Mouse (Mus musculus) retina, embryonic 14.5 days (tissue): ENCODE measurements around the gene Timm44.
"Not testable (repeated sequence)": the region's sequence is repeated elsewhere in the genome, so short reads cannot be mapped to it uniquely, and the experiment has no call there.

Experiments
- DNase-seq: peaks from one replicate; pipeline ENCODE4 v3.0.0-alpha.2; 2015; ENCODE audit warnings: low spot score

The Timm44 gene

DNA sequence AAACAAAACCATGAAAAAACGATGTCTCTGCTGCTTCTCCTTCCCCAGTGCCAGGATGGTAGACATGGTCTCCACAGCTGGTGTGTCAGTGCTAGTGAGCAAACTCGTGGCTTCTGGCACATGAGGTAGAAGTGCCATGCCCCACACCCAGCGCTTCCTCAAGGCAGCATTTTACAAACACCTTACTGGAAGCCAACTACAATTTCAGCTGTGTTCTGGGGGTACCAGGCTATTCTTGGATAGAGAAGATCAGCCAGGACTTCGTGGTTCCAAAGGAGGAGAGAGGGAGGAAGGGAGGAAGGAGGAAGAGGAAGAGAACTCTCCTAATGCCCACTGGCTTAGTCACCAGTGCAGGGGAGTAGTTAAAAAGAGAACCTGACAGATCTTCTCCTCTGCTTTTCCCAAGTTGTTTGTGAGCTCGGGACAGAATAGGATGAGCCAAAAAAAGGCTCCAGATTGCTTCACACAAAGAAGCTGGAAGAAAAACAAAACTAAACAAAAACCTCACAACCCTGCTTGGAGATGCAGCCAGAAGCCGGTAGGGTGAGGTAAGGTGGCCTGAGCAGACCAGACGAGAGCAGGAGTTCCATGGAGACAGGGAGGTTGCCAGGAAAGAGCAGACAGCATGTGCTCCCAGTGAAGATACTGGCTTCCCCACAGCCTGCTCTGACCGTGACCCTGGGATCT is 12.5 kb downstream of the Timm44 start:
- DNase-seq, result no peak

GRCm38 (mm10) chr8:4259805-4260170 is 15.9 kb downstream of the Timm44 start:
- DNase-seq, result no peak

DNA sequence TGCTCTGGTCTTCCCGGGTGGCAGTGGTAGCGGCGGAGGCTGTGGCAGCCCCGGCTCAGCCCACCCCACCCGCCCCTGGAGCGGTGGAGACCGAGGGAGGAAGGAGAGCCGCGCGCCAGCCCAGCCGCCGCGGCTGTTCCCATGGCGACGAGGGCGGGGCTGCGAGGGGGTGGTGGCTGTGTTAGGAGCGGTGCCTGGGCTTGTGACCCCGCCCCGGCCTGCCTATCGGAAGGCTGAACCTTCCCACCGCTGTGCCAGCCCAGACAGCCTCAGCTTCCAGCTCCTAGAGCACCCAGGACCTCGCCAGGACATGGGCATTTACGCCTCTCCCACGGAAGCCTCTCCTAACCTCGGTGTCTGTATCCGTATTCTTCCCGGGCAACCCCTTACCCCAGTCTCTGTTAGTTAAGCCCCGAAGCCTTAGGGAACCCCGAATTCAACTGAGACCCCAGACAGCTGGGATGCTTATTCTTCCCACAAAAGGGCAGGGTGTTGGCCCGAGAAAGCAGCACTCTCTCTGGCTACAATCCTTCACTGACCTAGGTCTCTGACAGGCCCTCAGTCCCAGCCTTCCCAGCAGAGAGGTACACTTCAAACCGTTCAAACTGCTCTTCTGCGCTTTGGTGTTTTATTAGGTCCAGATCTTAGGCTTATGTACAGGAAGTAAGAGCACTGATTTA is 16.4 kb downstream of the Timm44 start, which contains the start of gene Ctxn1:
TSS of gene Ctxn1 (minus strand) at position 150 of the 680 bp plus-strand sequence.
- peak; percentile 97 for DNase-seq

- DNase-seq, result no peak
These were observed 17.0 kb downstream of the Timm44 start for GRCm38 (mm10) chr8:4258678-4259077.

- DNase-seq, result peak; percentile 91
These were observed 17.5 kb downstream of the Timm44 start for GRCm38 (mm10) chr8:4258233-4258632.

DNA sequence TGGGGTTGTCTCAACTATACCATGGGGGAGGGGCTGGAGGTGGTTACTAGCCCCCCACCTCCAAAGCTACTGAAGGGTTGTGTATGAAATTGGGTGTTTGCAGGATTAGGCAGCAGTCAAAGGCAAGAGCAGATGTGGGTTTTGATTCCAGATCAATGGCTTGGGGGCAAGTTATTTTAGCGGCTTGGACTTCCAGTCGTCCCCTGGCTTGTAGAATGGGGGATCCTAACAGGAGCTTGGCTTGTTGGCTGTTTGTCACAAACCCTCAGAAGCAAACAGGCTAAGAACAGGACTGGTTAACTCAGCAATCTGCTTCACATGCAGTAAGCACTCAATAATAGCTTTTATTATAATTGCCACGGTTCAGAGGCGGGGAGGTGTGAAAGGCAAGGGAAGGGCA is 18.4 kb downstream of the Timm44 start:
- no peak for DNase-seq

DNA sequence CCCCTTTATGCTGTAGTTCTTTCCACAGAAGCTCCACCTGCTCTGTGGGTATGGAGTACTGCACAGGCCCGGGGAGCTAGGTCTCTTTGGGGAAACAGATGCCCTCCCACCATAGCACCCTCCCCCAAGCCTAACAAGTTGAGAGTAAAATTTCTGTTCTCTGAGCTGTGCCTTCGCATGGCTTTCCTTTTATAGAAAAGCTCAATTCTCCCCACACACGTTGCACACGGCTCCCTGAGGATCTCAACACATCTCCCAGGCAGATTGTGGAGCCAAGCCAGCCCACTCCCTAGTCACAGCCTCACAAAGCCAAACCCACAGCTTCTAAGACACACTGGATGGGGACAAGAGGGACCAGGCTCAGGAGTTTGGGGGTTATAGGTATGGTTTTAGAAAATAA is 18.8 kb downstream of the Timm44 start:
- no peak for DNase-seq

- not testable (repeated sequence) for DNase-seq
These were observed 20.2 kb downstream of the Timm44 start for GRCm38 (mm10) chr8:4255471-4255870.

DNA sequence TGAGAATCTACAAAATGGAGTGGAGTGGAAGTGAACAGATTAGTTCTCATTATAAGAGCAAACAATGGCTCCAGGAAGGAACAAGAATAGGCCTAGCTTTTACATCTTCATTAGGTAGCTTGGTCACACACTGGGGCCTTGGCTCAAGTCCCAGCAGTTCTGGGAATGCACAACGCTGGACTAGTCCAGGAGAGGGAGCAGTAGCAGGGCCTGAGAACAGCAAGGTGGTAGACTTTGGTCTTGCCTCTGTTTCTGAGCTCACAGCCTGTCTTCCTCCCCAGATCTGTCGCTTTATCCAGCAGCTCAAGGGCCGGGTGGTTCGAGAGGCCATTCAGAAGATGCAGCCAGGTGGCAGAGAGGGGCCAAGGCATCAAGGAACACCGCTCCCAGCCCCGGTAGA is 21.7 kb downstream of the Timm44 start:
- DNase-seq, result no peak

- DNase-seq, result peak; percentile 97
These were observed 22.5 kb downstream of the Timm44 start, which contains the start of gene Snapc2 for GRCm38 (mm10) chr8:4252934-4253841. TSS of gene Snapc2 (plus strand) at chr8:4253080.

DNA sequence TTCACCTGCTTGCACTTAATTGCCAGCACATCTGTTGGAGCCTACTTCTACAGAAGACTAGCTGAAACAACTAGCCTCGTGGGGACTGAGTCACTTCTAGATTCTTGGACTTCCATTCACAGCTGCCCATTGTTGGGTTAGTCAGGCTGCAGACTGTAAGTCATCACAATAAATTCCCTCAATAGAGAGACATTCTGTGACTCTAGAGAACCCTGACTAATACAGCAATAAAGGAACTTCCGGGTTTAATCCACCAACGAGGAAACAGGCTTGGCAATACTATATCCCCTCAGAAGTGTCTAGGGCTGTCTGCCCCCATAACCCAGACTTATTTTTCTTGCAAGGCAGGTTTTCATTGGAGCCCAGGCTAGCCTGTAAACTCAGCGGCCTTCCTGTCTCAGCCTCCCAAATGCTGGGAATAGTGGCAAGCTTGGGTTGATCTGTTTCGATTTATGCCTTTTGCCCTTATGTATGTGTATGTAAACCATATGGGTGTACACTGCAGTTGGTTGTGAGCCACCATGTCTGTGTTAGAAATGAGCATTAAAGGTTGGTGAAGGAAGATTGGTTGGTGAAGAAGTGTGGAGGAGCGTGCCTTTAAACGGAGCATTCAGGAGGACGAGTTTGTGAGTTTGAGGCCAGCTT is 23.5 kb downstream of the Timm44 start:
- no peak for DNase-seq

- DNase-seq, result peak; percentile 89
These were observed 25.3 kb downstream of the Timm44 start for GRCm38 (mm10) chr8:4250306-4250970.

DNA sequence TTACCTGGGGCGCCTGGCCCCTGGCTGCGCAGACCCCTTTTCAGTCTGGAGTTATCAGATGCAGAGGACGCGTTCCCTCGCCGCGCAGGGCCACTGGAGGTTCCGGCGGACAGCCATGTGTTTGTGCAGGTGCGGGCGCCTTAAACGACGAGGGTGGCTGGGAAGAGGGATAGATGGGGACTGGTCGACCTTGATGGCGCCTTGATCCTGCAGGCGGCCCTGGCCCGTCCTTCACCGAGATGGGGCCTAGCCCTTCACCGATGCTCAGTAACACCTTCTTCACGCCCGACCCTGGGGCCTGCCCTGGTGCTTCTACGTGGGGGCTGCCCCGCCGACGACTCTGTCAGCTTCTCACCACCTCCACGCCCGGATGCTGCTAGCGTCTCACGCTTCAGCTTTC is 26.5 kb downstream of the Timm44 start:
- no peak for DNase-seq

DNA sequence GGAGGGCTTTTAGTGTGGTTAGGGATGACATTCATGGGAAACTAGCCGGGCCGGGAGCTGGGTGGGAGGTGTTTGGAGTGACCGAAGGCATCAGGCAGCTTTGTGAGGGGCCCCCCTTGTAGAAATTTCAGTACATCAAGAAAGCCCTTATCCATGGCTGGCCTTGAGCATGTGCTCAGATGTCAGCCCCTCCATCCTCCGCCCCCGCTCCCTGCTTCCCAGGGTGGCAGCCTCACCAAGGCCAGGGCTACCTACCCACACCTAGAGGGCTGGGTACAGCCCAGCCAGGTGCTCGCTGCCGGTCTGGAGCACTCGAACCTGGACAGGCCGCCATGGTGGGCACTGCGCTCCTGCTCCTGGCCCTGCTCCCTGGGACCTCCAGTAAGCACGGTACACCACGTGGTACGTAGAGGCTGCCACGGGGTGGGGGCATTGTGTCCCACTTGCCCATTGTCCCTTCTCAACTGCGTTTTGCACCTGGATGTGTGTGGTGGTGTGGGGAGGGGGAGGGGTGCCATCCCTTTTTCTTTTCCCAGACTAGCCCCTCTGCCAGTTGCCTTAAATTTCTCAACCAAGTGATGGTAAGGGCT is 27.7 kb downstream of the Timm44 start, which contains the start of gene Tgfbr3l:
TSS of gene Tgfbr3l (plus strand) at position 264 of the 590 bp plus-strand sequence.
- DNase-seq, result no peak

GRCm38 (mm10) chr8:4247241-4247640 is 28.5 kb downstream of the Timm44 start:
- no peak for DNase-seq

GRCm38 (mm10) chr8:4245737-4246136 is 30.0 kb downstream of the Timm44 start:
- no peak for DNase-seq

GRCm38 (mm10) chr8:4245061-4245460 is 30.7 kb downstream of the Timm44 start:
- no peak for DNase-seq

DNA sequence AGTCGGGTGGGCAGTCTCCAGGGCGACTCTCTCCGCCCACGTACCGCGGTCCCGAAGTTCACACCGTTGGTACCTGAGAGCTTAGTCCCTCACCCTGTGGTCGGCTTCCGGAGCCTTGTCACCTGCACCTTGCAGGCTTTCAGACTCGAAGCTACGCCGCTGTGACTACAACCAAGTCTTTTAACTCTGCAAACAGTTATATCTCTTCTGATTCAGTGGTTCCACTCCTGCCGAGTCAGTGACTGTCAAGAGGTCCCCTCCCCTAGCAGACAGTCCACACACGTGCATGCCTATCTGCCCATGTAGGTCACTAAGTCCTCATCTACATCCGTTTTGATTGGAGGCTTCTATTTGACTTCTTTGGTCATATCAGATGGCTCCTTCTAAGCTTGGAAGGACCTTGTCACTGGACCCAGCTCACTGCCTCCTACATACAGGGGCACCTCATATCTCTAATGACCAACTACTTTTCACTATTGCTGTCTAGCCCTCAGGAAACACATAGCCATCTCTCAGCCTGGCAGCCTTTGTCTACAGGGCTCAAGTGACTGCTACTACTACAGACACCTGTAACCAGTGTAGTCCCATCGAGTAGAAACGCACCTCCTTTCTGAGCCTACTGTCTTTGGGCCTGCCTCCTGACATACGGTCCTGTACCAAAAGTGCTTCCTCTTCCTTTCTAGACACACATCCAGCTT is 36.4 kb downstream of the Timm44 start:
- no peak for DNase-seq

- peak; percentile 100 for DNase-seq
These were observed 37.1 kb downstream of the Timm44 start, which contains the start of the genes Map2k7 and Gm49320 for GRCm38 (mm10) chr8:4238434-4239192. TSS of gene Map2k7 (plus strand) at chr8:4238740. TSS of gene Gm49320 (plus strand) at chr8:4238865.
